Mouse (Mus musculus) lung, postnatal 14 days (tissue): ENCODE data around the gene Spaca9.

Experiments
- DNase-seq: peaks from one replicate; pipeline ENCODE4 v3.0.0; 2021

Gene Spaca9

GRCm38 (mm10) chr2:28662891-28663290 lies 36.6 kb downstream of the Spaca9 start:
- no peak for DNase-seq

- peak; percentile 15 for DNase-seq
Measured at GRCm38 (mm10) chr2:28656216-28656615, 43.3 kb downstream of the Spaca9 start.

GRCm38 (mm10) chr2:28654295-28654694 lies 45.2 kb downstream of the Spaca9 start:
- peak; percentile 12 for DNase-seq

GRCm38 (mm10) chr2:28653351-28653750 lies 46.2 kb downstream of the Spaca9 start:
- no peak for DNase-seq

GRCm38 (mm10) chr2:28650526-28650925 lies 49.0 kb downstream of the Spaca9 start:
- no peak for DNase-seq

GRCm38 (mm10) chr2:28643081-28643480 lies 56.4 kb downstream of the Spaca9 start:
- no peak for DNase-seq
